Mouse (Mus musculus) thymus, adult 2 months (tissue): Measurements from ENCODE around the gene Zswim1. TPM values are rescaled to one million over a fixed set of nuclear protein-coding genes. Genes with fewer than 3 reads are reported as not detected.
A peak's percentile ranks its signal among the peaks of the same experiment; 100 is the strongest.

Experiments used
- DNase-seq: peaks from one replicate; pipeline ENCODE4 v3.0.0; 2021
- H3K27ac ChIP-seq: fragments of 200-500 bp; 2 replicates; pipeline ENCODE4 v1.5.1; 2012; ENCODE audit warnings: low read length, control low read depth; ENCODE audit not compliant: control insufficient read depth, insufficient read depth
- H3K27me3 ChIP-seq: fragments of 200-500 bp; 2 replicates; pipeline ENCODE4 v1.6.1; 2012; ENCODE audit warnings: mild to moderate bottlenecking, low read length, moderate library complexity, mixed read lengths; ENCODE audit not compliant: control insufficient read depth, insufficient read depth
- H3K36me3 ChIP-seq: fragments of 200-500 bp; 2 replicates; pipeline ENCODE4 v1.6.1; 2012; ENCODE audit warnings: mild to moderate bottlenecking, low read length, moderate library complexity; ENCODE audit not compliant: control insufficient read depth, insufficient read depth
- H3K4me1 ChIP-seq: fragments of 200-500 bp; replicated peaks from 2 replicates; pipeline ENCODE4 v1.6.1; 2012; ENCODE audit warnings: low read length; ENCODE audit not compliant: control insufficient read depth, insufficient read depth
- H3K4me3 ChIP-seq: fragments of 200-500 bp; 2 replicates; pipeline ENCODE4 v1.5.1; 2012; ENCODE audit warnings: mild to moderate bottlenecking, low read length, control low read depth, moderate library complexity; ENCODE audit not compliant: control insufficient read depth, insufficient read depth
- CTCF ChIP-seq: fragments of 200-500 bp; IDR thresholded peaks from 2 replicates; pipeline ENCODE4 v1.5.1; 2012; ENCODE audit warnings: mild to moderate bottlenecking, control low read depth, low read length, moderate library complexity, borderline replicate concordance; ENCODE audit not compliant: control insufficient read depth, poor library complexity, insufficient read depth; ENCODE audit errors: extremely low read depth
- POLR2A ChIP-seq: fragments of 200-500 bp; IDR thresholded peaks from 2 replicates; pipeline ENCODE4 v1.6.1; 2012; ENCODE audit warnings: mild to moderate bottlenecking, low read length, control low read depth, moderate library complexity; ENCODE audit not compliant: control insufficient read depth, poor library complexity, insufficient read depth; ENCODE audit errors: extremely low read depth
- WGBS: fragments of 180-500 bp; shearing (Covaris S2); methylation state at CpG from one replicate; pipeline ENCODE4 v1.1.7; 2018; 5-methylcytosine and 5-hydroxymethylcytosine counted together
- polyA plus RNA-seq: library from polyadenylated mRNA; depleted of rRNA; stranded (reverse); fragments of >200 nt; gene quantifications from 2 replicates; pipeline ENCODE4 v1.2.3, GENCODE M21; 2012

Gene Zswim1
- polyA plus RNA-seq, 1 experiment = 9.5 TPM

DNA sequence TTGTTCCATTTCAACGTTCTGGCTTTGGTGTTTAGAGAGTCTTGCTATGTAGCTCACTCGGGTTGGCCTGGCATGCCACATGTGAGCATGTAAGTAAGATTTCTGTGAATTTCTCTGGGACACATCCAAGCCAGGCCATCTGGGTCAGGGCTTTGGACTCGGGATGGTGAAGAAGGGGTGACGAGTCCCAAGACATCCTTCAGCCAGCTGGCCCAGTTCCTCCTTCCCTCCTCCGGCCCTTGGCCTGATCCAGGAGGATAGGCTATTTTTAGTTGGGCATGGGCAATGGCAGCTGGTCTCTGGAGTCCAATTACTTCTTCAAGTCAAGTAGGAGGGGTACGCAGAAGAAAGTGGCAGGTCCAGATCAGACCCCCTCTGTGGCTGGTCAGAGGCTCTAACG is 43.7 kb upstream of the Zswim1 start:
- 83% methylated on average over 7 of the region's 7 CpGs for WGBS
- no peak overlapping the region for H3K27ac ChIP-seq
- H3K4me3 ChIP-seq = no peak overlapping the region
- TF ChIP-seq CTCF (no peak), POLR2A (no peak)
- H3K36me3 ChIP-seq = no peaks in the 10 kb centered on the region
- DNase-seq = no peak
- no peaks in the 10 kb centered on the region for H3K4me1 ChIP-seq
- no peaks in the 10 kb centered on the region for H3K27me3 ChIP-seq

DNA sequence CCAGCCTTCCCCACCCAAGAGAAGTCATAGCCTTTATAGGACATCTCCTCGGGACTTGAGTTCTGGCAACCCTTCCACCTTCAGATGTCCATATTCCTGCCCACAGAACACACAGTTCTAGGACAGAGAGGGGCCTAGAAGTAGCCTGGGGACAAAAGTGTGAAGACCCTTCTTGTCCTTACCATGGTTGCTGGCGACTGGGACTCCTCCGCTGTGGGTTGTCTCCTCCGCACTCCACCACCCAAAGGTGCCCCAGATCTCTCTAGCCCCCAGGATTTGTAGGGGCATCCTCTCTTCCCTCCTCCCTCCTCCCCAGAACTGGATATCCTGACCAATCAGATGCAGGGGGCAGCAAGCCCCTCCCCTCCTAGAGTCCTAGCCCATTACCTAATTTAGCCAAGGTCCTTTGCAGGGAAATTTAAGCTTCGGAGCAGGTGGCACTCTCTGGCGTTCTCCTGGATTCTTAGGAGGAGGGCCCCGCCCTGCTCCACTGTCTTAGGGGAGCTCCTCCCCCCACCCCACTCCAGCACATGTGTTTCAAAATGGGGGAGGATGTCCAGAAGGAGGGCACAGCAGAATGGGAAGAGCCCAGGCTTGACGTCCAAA is 42.9 kb upstream of the Zswim1 start, which contains the start of gene Tnnc2:
Gene Tnnc2 (minus strand): TSS at position 487 of the 606 bp plus-strand sequence.
- 89% methylated on average over 8 of the region's 8 CpGs for WGBS
- Histone ChIP-seq H3K27ac (no peak within 1 kb of the TSS), H3K4me3 (no peak within 1 kb of the TSS), H3K27me3 (no peaks in the 10 kb centered on the region), H3K36me3 (no peaks in the 10 kb centered on the region), H3K4me1 (no peaks in the 10 kb centered on the region)
- no peak for DNase-seq
- TF ChIP-seq CTCF (no peak), POLR2A (no peak)

DNA sequence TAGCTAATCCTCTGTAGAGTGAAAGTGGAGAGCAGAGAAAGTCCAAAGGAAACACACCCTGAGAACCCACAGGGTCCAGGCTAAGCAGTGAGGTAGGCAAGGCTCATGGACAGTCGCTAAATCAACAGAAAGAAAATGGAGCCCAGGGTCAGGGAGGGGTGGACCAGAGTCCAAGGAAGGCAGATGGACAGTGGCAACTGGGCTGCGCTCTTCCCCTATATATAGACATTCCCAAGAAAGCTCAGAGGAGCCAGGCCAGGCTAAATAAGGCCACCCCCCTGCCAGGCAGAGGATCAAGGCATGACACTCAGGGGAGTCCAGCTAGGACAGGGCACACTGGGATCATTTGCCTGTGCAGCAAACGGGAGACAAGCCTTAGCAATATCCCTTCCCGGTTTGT is 40.6 kb upstream of the Zswim1 start:
- no peak for DNase-seq
- Histone ChIP-seq H3K4me1 (peaks cover 8% of the 10 kb centered on the region), H3K27me3 (no peaks in the 10 kb centered on the region), H3K36me3 (no peaks in the 10 kb centered on the region), H3K4me3 (no peak overlapping the region), H3K27ac (no peak overlapping the region)
- WGBS = 92% methylated on average over 4 of the region's 4 CpGs
- TF ChIP-seq POLR2A = no peak
- no peak for TF ChIP-seq CTCF

DNA sequence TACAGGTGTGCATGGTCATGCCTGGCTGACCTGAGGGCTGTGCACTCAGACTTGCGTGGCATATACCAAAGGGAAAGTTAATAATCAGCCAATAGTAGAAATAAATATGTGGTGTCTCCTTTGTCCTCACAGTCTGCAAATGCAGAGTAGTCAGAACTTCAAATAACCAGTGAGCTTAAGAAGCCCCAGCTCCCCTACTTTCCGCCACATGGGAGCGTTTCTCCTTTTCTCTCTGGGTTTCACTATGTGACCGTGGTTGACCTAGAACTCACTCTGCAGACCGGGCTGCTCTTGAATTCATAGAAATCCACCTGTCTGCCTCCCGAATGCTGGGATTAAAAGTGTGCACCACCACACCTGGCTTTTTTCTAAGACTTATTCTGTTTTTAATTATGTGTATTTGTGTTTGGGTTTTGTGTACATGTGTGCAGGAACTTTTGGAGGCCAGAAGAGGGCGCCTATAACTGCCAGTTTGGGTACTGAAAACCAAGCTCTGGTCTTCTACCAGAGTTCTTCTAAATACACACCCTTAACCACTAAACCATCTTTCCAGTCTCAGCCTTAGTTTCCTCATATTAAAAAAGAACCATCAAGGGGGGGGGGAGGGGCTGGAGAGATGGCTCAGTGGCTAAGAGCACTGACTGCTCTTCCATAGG is 38.4 kb upstream of the Zswim1 start:
- Histone ChIP-seq H3K27ac (no peak overlapping the region), H3K4me3 (no peak overlapping the region), H3K4me1 (peaks cover 8% of the 10 kb centered on the region), H3K27me3 (no peaks in the 10 kb centered on the region), H3K36me3 (no peaks in the 10 kb centered on the region)
- DNase-seq = no peak
- TF ChIP-seq POLR2A (no peak), CTCF (no peak)
- 84% methylated on average over 7 of the region's 7 CpGs for WGBS

DNA sequence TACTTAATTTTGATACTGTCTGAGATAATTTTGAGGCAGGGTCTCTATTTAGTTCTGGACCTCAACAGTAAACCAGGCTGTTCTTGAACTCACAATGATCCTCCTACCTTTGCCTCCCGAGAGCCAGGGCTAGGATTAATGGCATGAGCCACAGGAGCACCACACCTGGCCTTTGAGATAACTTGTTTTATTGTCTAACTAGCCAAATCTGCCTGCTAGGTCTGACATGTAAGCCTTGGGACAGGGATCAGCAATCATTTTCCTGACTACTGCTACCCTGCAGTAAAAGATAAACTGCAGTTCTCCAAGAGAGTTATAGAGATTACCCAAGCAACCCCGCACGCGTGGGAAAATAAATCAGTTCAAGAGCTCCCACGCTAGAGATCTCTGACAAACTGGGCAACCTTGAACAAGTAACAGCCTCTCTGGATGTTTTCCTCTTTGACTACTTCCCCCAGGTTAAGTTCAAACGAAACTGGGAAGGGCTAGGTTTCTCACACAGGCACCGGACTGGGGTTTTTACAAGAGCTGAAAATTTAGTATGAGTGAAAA is 37.5 kb upstream of the Zswim1 start:
- Histone ChIP-seq H3K4me3 (no peak overlapping the region; the same call in 1 of the 2 replicates), H3K4me1 (peaks cover 8% of the 10 kb centered on the region), H3K27me3 (no peaks in the 10 kb centered on the region), H3K36me3 (no peaks in the 10 kb centered on the region), H3K27ac (no peak overlapping the region)
- DNase-seq = no peak
- TF ChIP-seq CTCF (no peak), POLR2A (no peak)
- 15% methylated on average over 7 of the region's 7 CpGs for WGBS

DNA sequence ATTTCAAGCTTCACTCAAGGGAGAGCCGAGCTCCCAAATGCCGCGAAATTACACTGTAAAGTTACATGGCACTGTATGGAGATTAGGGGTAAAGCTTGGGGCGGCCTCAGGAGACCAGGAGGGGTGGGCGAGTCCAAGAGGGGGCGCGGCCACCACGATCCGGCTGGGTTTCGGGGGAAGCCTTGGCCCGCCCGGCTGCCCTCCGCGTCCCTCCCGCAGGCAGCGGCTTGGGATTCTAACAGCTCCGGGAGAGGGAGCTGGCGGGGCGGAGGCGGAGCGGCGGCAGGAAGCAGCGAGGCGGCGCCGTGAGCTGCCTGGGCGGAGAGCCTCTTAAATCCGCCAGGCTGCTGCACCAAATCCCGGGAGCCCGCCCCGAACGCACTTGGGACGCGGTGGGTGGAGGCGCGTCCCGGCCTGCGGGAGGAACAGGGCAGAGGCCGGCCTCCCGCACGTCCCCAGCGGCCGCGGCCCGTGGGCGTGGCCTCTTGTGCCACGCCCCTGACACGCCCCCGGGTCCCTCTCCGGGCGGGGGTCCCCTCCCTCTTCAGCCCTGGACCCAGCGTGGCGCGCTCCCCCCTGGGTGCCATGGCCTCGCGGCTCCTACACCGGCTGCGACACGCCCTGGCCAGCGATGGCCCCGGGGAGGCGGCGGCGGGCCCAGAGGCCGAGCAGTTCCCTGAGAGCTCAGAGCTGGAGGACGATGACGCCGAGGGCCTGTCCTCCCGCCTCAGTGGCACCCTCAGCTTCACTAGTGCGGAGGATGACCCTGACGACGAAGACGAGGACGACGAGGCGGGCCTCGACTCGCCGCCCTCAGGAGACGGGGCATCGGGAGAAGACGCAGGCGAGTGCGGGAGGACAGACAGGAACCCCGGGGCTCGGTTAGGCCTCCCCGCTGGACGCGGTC is 36.8 kb upstream of the Zswim1 start, which contains the start of gene Snx21:
Gene Snx21 (plus strand): TSS at position 343 of the 907 bp plus-strand sequence.
- H3K27me3 ChIP-seq = no peaks in the 10 kb centered on the region
- no peak for TF ChIP-seq POLR2A
- no peak; the same call in 1 of the 2 replicates for TF ChIP-seq CTCF
- DNase-seq = peak; percentile 61
- H3K4me1 ChIP-seq = peaks cover 8% of the 10 kb centered on the region
- no peaks in the 10 kb centered on the region for H3K36me3 ChIP-seq
- under 1% methylated on average over 88 of the region's 89 CpGs for WGBS
- H3K4me3 ChIP-seq = peak within 1 kb of the TSS; percentile 75
- H3K27ac ChIP-seq = no peak within 1 kb of the TSS
